Mouse (Mus musculus) activated CD4-positive, CD25-positive, alpha-beta regulatory T cell, adult 4 months (primary cell): Measurements from ENCODE around the gene Wdr34. TPM values are rescaled to one million over a fixed set of nuclear protein-coding genes. Genes with fewer than 3 reads are reported as not detected.

Source experiments
- ATAC-seq: one replicate; pipeline ENCODE4 v1.8.0; 2017
- polyA plus RNA-seq, 2 experiments: library from polyadenylated mRNA; unstranded; fragments of 100-300 nt; shearing (Covaris generic); gene quantifications; one replicate each; pipeline ENCODE4 v1.2.1; 2017

Wdr34 gene
- polyA plus RNA-seq, 2 experiments from 2014 or later: 0.87 to 1.4 TPM

GRCm38 (mm10) chr2:30026997-30027396 is 21.7 kb downstream of the Wdr34 start:
- ATAC-seq: no peak

DNA sequence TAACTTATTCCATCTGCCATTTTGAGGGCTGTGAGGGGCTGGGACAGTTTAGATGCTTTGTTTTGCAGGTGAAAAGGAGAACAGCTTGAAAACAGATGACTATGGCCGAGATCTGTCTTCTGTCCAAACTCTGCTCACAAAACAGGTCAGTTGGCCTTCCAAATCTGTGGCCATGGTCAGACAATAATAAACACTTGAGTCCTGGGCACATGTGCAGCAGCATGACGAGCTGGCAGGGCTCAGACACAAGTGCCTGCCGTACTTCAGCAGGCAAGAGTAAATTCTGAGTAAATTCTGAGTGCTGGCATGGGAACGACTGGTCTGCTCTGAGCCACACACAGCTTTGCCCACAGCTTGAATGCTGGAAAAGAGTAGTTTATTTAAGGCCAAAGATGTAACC is 23.2 kb downstream of the Wdr34 start:
- ATAC-seq: no peak

GRCm38 (mm10) chr2:30014326-30014966 is 34.2 kb downstream of the Wdr34 start:
- ATAC-seq: no peak

- ATAC-seq: no peak
These were observed 37.8 kb downstream of the Wdr34 start for GRCm38 (mm10) chr2:30010840-30011281.

GRCm38 (mm10) chr2:30009101-30009500 is 39.6 kb downstream of the Wdr34 start:
- no peak for ATAC-seq

- no peak for ATAC-seq
These were observed 56.7 kb downstream of the Wdr34 start for GRCm38 (mm10) chr2:29991962-29992361.

Other genes starting within 250 kb of the Wdr34 start
- gene Slc27a4, start 246.2 kb downstream of the Wdr34 start, polyA plus RNA-seq: 1 to 10 TPM; 1.3 to 1.5 TPM
- 10 to 100 TPM; 25.1 to 25.7 TPM for gene Urm1, start 228.8 kb downstream of the Wdr34 start, polyA plus RNA-seq
- 1 to 10 TPM; 1.2 to 1.4 TPM for gene Cercam, start 179.7 kb downstream of the Wdr34 start, polyA plus RNA-seq
- 10 to 100 TPM; 44.3 to 45.0 TPM for gene Odf2, start 159.7 kb downstream of the Wdr34 start, polyA plus RNA-seq
- gene Gle1, start 113.5 kb downstream of the Wdr34 start, polyA plus RNA-seq: 10 to 100 TPM; 42.4 to 52.7 TPM
- gene Sptan1, start 83.3 kb downstream of the Wdr34 start, polyA plus RNA-seq: 10 to 100 TPM; 78.3 to 89.3 TPM
- gene Set, start 8.5 kb upstream of the Wdr34 start, polyA plus RNA-seq: 100 to 1,000 TPM; 369 to 379 TPM
- gene Pkn3, start 28.8 kb upstream of the Wdr34 start, polyA plus RNA-seq: under 1 TPM in 1 of 2 experiments, not detected in 1; 0.41 TPM
- 10 to 100 TPM; 31.6 to 32.4 TPM for gene Zdhhc12, start 44.8 kb upstream of the Wdr34 start, polyA plus RNA-seq
- gene Zer1, start 75.7 kb upstream of the Wdr34 start, polyA plus RNA-seq: 10 to 100 TPM; 14.5 to 15.2 TPM
- gene Tbc1d13, start 84.9 kb upstream of the Wdr34 start, polyA plus RNA-seq: 1 to 10 TPM; 6.8 to 6.9 TPM
- gene Endog, start 122.6 kb upstream of the Wdr34 start, polyA plus RNA-seq: 1 to 10 TPM; 2.6 to 3.3 TPM
- 10 to 100 TPM; 32.0 to 33.8 TPM for gene Spout1, start 129.6 kb upstream of the Wdr34 start, polyA plus RNA-seq
- 1 to 10 TPM; 7.0 to 7.7 TPM for gene Kyat1, start 157.0 kb upstream of the Wdr34 start, polyA plus RNA-seq
- gene Lrrc8a, start 188.8 kb upstream of the Wdr34 start, polyA plus RNA-seq: 10 to 100 TPM; 34.4 to 38.4 TPM
- not detected for gene Gm28035, start 191.7 kb upstream of the Wdr34 start, polyA plus RNA-seq
- 1 to 10 TPM; 3.9 to 4.8 TPM for gene Phyhd1, start 217.3 kb upstream of the Wdr34 start, polyA plus RNA-seq
- not detected for gene Gm28038, start 232.2 kb upstream of the Wdr34 start, polyA plus RNA-seq
- gene Dolk, start 237.5 kb upstream of the Wdr34 start, polyA plus RNA-seq: 10 to 100 TPM; 11.6 to 13.6 TPM
- gene Nup188, start 237.5 kb upstream of the Wdr34 start, polyA plus RNA-seq: 10 to 100 TPM; 25.8 to 30.6 TPM